Mouse (Mus musculus) embryonic facial prominence, embryonic 11.5 days (tissue): Measurements from ENCODE around the gene Akap10. TPM values are rescaled to one million over a fixed set of nuclear protein-coding genes. Genes with fewer than 3 reads are reported as not detected.
"Not testable (repeated sequence)": the region's sequence is repeated elsewhere in the genome, so short reads cannot be mapped to it uniquely, and the experiment has no call there.

Experiments used
- ATAC-seq: fragments of 200-750 bp; cut with Nextera tagmentation; replicated peaks from 2 replicates; pipeline ENCODE4 v1.8.0; 2017; ENCODE audit warnings: low read depth; ENCODE audit not compliant: insufficient number of reproducible peaks, low FRiP score, low TSS enrichment
- DNase-seq: peaks from one replicate; pipeline ENCODE4 v3.0.0-alpha.2; 2015; ENCODE audit warnings: low spot score
- H3K27ac ChIP-seq: fragments of 300-500 bp; sonication (generic); replicated peaks from 2 replicates; pipeline ENCODE4 v1.5.1; 2014; ENCODE audit warnings: mild to moderate bottlenecking, low read depth, low read length, control low read depth
- H3K27me3 ChIP-seq: fragments of 300-500 bp; sonication (generic); 2 replicates; pipeline ENCODE4 v1.6.1; 2014; ENCODE audit warnings: mild to moderate bottlenecking, low read length, moderate library complexity, mixed read lengths; ENCODE audit not compliant: control insufficient read depth, insufficient read depth
- H3K36me3 ChIP-seq: fragments of 300-500 bp; sonication (generic); replicated peaks from 2 replicates; pipeline ENCODE4 v1.6.1; 2014; ENCODE audit warnings: low read depth, mild to moderate bottlenecking, low read length, moderate library complexity, mixed read lengths; ENCODE audit not compliant: control insufficient read depth, insufficient read depth
- H3K4me1 ChIP-seq: fragments of 300-500 bp; sonication (generic); 2 replicates; pipeline ENCODE4 v1.6.1; 2014; ENCODE audit warnings: low read length, mixed read lengths; ENCODE audit not compliant: control insufficient read depth, insufficient read depth
- H3K4me2 ChIP-seq: fragments of 300-500 bp; sonication (generic); 2 replicates; pipeline ENCODE4 v1.6.1; 2014; ENCODE audit warnings: low read depth, mild to moderate bottlenecking, control low read depth, low read length, moderate library complexity
- H3K4me3 ChIP-seq: fragments of 300-500 bp; sonication (generic); 2 replicates; pipeline ENCODE4 v1.5.1; 2014; ENCODE audit warnings: low read depth, low read length, control low read depth
- H3K9ac ChIP-seq: fragments of 300-500 bp; sonication (generic); replicated peaks from 2 replicates; pipeline ENCODE4 v1.6.1; 2014; ENCODE audit warnings: mild to moderate bottlenecking, control low read depth, low read length
- H3K9me3 ChIP-seq: fragments of 300-500 bp; sonication (generic); replicated peaks from 2 replicates; pipeline ENCODE4 v1.6.1; 2016; ENCODE audit warnings: mild to moderate bottlenecking, low read length, inconsistent platforms, mixed read lengths; ENCODE audit not compliant: control insufficient read depth
- WGBS: fragments of 180-500 bp; shearing (Covaris S2); extraction: QIAGEN DNeasy Blood & Tissue Kit; methylation state at CpG from one replicate; pipeline ENCODE4 v1.1.7; 2014; 5-methylcytosine and 5-hydroxymethylcytosine counted together
- polyA plus RNA-seq: library from polyadenylated mRNA; unstranded; fragments of >200 nt; fragmentation: Nextera tagmentation; extraction: Ambion mirVana; gene quantifications from 2 replicates; pipeline ENCODE4 v1.2.1, GENCODE M21; 2014

The Akap10 gene
- polyA plus RNA-seq, 1 experiment from 2014 or later = 15.5 TPM

- H3K4me2 ChIP-seq = no peak overlapping the region
- no peak overlapping the region for H3K9ac ChIP-seq
- 77% methylated on average over 3 of the region's 3 CpGs for WGBS
- H3K36me3 ChIP-seq = no peaks in the 10 kb centered on the region
- H3K4me3 ChIP-seq = no peak overlapping the region
- H3K4me1 ChIP-seq = no peaks in the 10 kb centered on the region
- ATAC-seq (no peak), DNase-seq (no peak)
- H3K27me3 ChIP-seq = peaks cover 2% of the 10 kb centered on the region; the same call in 1 of the 2 replicates
- no peak overlapping the region for H3K27ac ChIP-seq
- H3K9me3 ChIP-seq = no peaks in the 10 kb centered on the region
Observed at GRCm38 (mm10) chr11:61963193-61963592, 33.1 kb upstream of the Akap10 start.

GRCm38 (mm10) chr11:61962684-61963083 is 32.6 kb upstream of the Akap10 start:
- Histone ChIP-seq H3K27ac (no peak overlapping the region), H3K9ac (no peak overlapping the region), H3K27me3 (peaks cover 5% of the 10 kb centered on the region; the same call in 1 of the 2 replicates), H3K36me3 (no peaks in the 10 kb centered on the region), H3K4me1 (no peaks in the 10 kb centered on the region), H3K9me3 (no peaks in the 10 kb centered on the region), H3K4me3 (no peak overlapping the region), H3K4me2 (no peak overlapping the region)
- DNase-seq (no peak), ATAC-seq (no peak)
- 79% methylated on average over 6 of the region's 6 CpGs for WGBS

- ATAC-seq (no peak), DNase-seq (no peak)
- WGBS = 73% methylated on average over 2 of the region's 2 CpGs
Observed at GRCm38 (mm10) chr11:61960096-61960495, 30.0 kb upstream of the Akap10 start.

DNA sequence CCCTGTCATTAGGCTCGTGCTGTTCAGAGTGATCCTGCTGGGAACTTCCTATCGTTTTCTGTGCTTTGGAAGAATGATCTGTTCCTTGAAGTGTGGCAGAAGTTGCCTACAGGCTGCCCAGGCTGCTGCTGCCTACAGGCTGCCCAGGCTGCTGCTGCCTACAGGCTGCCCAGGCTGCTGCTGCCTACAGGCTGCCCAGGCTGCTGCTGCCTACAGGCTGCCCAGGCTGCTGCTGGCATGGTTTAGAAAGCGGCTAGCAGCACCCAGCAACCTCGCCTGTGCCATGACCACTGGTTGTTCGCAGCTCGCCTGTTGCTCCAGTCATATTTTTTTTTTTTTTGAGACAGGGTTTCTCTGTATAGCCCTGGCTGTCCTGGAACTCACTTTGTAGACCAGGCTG is 28.7 kb upstream of the Akap10 start:
- not testable (repeated sequence) for H3K36me3 ChIP-seq, ATAC-seq, H3K27ac ChIP-seq, H3K9me3 ChIP-seq, H3K9ac ChIP-seq, H3K27me3 ChIP-seq, H3K4me2 ChIP-seq, DNase-seq, H3K4me1 ChIP-seq, H3K4me3 ChIP-seq
- WGBS = 64% methylated on average over 6 of the region's 6 CpGs

More at GRCm38 (mm10) chr11:61960096-61960495, 30.0 kb upstream of the Akap10 start:
- H3K4me2 ChIP-seq = no peak overlapping the region
- H3K9ac ChIP-seq = no peak overlapping the region
- H3K27me3 ChIP-seq = peaks cover 7% of the 10 kb centered on the region; the same call in 1 of the 2 replicates
- no peaks in the 10 kb centered on the region for H3K9me3 ChIP-seq
- H3K4me1 ChIP-seq = no peaks in the 10 kb centered on the region
- H3K4me3 ChIP-seq = no peak overlapping the region
- H3K27ac ChIP-seq = no peak overlapping the region
- no peaks in the 10 kb centered on the region for H3K36me3 ChIP-seq

DNA sequence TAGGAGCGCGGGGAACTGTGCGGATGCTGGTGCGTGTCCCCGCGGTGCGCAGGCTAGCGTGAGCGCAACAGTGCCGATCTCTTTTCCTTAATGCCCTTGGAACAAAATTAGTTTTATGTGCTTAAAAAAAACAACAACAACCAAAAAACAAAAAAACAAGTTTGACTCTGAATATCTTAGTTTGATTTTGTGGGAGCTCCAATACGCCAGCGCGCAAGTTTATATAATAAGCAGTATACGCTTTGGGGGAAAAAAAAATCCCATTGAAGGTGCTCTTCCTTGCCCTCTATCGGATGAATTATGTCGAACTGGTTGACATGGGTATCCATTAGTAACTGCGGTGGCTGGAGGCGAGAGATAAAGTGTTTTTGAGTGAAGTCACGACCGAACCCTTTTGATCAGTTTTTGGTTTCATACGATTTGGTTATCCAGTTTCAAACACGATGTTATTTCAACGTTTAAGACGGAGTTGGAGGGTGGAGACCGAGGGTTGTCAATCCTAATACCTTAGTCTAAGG is 27.3 kb upstream of the Akap10 start:
- peak overlapping the region; percentile 61 for H3K4me3 ChIP-seq
- H3K27ac ChIP-seq = no peak overlapping the region
- DNase-seq (peak; percentile 60), ATAC-seq (no peak)
- H3K9me3 ChIP-seq = no peaks in the 10 kb centered on the region
- WGBS = 5% methylated on average over 25 of the region's 25 CpGs
- H3K9ac ChIP-seq = peak overlapping the region; percentile 41
- peaks cover 7% of the 10 kb centered on the region; the same call in 1 of the 2 replicates for H3K27me3 ChIP-seq
- no peaks in the 10 kb centered on the region for H3K4me1 ChIP-seq
- H3K36me3 ChIP-seq = no peaks in the 10 kb centered on the region
- H3K4me2 ChIP-seq = peak overlapping the region; percentile 100

GRCm38 (mm10) chr11:61956572-61957295 is 26.7 kb upstream of the Akap10 start, which contains the start of gene Specc1:
Gene Specc1, plus strand, starts transcription at chr11:61956763.
- Histone ChIP-seq H3K27ac (no peak within 1 kb of the TSS), H3K27me3 (peaks cover 7% of the 10 kb centered on the region; the same call in 1 of the 2 replicates), H3K4me1 (no peaks in the 10 kb centered on the region), H3K9me3 (no peaks in the 10 kb centered on the region), H3K4me2 (peak within 1 kb of the TSS; percentile 100), H3K9ac (peak within 1 kb of the TSS; percentile 41), H3K4me3 (peak within 1 kb of the TSS; percentile 61), H3K36me3 (no peaks in the 10 kb centered on the region)
- DNase-seq (peak; percentile 94), ATAC-seq (peak; percentile 88)
- under 1% methylated on average over 55 of the region's 58 CpGs for WGBS

- no peak overlapping the region for H3K9ac ChIP-seq
- H3K36me3 ChIP-seq = no peaks in the 10 kb centered on the region
- WGBS = 88% methylated on average over 6 of the region's 6 CpGs
- DNase-seq = no peak
- H3K27ac ChIP-seq = no peak overlapping the region
- H3K9me3 ChIP-seq = no peaks in the 10 kb centered on the region
- H3K27me3 ChIP-seq = peaks cover 7% of the 10 kb centered on the region; the same call in 1 of the 2 replicates
- no peak for ATAC-seq
- H3K4me3 ChIP-seq = no peak overlapping the region
- H3K4me2 ChIP-seq = no peak overlapping the region
- H3K4me1 ChIP-seq = no peaks in the 10 kb centered on the region
Observed at GRCm38 (mm10) chr11:61955951-61956350, 25.9 kb upstream of the Akap10 start.

DNA sequence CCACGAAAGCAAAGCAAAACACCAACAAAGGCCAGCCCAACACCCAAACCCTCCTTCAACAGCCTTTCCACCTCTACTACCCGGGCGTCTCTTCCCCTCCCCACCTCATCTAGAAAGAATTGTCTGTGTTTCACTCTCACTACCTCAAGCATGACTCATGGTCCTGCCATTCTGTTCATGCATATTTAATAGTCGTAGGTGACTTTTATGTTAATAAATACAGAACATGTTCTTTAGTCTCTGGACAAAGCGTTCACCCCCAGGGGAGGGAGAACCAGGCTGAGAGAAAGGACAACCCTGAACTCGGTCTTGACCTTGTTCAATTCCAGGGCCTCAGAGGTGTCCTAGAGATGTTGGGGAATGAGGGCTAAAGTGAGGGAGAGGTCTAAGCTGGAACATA is 25.1 kb upstream of the Akap10 start:
- H3K4me1 ChIP-seq = no peaks in the 10 kb centered on the region
- DNase-seq (no peak), ATAC-seq (no peak)
- no peak overlapping the region for H3K4me2 ChIP-seq
- H3K9me3 ChIP-seq = no peaks in the 10 kb centered on the region
- H3K27me3 ChIP-seq = peaks cover 7% of the 10 kb centered on the region; the same call in 1 of the 2 replicates
- no peak overlapping the region for H3K9ac ChIP-seq
- no peak overlapping the region for H3K4me3 ChIP-seq
- no peaks in the 10 kb centered on the region for H3K36me3 ChIP-seq
- H3K27ac ChIP-seq = no peak overlapping the region
- WGBS = 78% methylated on average over 6 of the region's 6 CpGs
